Mouse (Mus musculus): ENCODE data around the gene P2rx7.

DNA sequence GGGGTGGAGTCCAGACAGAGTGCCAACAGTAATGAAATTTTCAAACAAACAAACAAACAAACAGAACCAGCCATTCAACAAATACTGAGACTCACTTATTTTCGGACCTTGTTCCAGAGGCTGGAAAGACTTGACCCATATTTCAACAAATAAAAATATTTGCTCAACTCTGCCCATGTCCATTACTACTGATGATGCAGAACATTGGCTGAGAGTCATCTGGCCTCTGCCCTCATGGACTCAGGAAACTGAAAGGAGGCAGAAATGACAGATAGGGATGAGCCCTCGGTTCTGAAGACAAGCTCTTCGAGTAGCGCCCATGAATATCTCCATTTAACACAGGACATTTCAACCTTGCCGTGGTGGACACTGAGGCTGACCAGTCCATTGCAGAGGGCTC lies 21.2 kb upstream of the P2rx7 start:
- TF ChIP-seq CTCF (IDR thresholded peaks at IDR 0.05): no peak
- no peak for TF ChIP-seq EP300 (IDR thresholded peaks at IDR 0.05)

Data from lung, postnatal 0 days (tissue).